Mouse (Mus musculus) 3T3-L1 (cell line): ENCODE measurements around the gene Pirt.

Experiments
- DNase-seq: peaks from one replicate; pipeline ENCODE4 v3.0.0-alpha.2; 2015; ENCODE audit warnings: low read depth, low spot score

The Pirt gene

GRCm38 (mm10) chr11:66911811-66912210, at the start of gene Pirt:
TSS of gene Pirt (plus strand) at chr11:66911981.
- DNase-seq = no peak

- DNase-seq = peak; percentile 58
These were observed 40.1 kb upstream of the Pirt start for GRCm38 (mm10) chr11:66871701-66872100.

GRCm38 (mm10) chr11:66872773-66873470, 38.9 kb upstream of the Pirt start:
- no peak for DNase-seq

- no peak for DNase-seq
These were observed 30.5 kb upstream of the Pirt start for GRCm38 (mm10) chr11:66881291-66881690.

- no peak for DNase-seq
These were observed 29.3 kb upstream of the Pirt start for GRCm38 (mm10) chr11:66882224-66883040.

- DNase-seq = no peak
These were observed 19.2 kb upstream of the Pirt start for GRCm38 (mm10) chr11:66892536-66892935.

- no peak for DNase-seq
These were observed 13.0 kb upstream of the Pirt start for GRCm38 (mm10) chr11:66898747-66899146.

GRCm38 (mm10) chr11:66899426-66899825, 12.4 kb upstream of the Pirt start:
- peak; percentile 42 for DNase-seq

- DNase-seq = no peak
These were observed 9.0 kb upstream of the Pirt start for GRCm38 (mm10) chr11:66902801-66903200.

- peak; percentile 79 for DNase-seq
These were observed 6.0 kb upstream of the Pirt start for GRCm38 (mm10) chr11:66905617-66906384.

GRCm38 (mm10) chr11:66912531-66913458, 1.0 kb downstream of the Pirt start:
- DNase-seq = no peak

- DNase-seq = peak; percentile 23
These were observed 2.5 kb downstream of the Pirt start for GRCm38 (mm10) chr11:66914249-66914648.

- no peak for DNase-seq
These were observed 8.2 kb downstream of the Pirt start for GRCm38 (mm10) chr11:66920012-66920411.

- DNase-seq = no peak
These were observed 12.5 kb downstream of the Pirt start for GRCm38 (mm10) chr11:66924095-66924823.

GRCm38 (mm10) chr11:66928311-66928710, 16.5 kb downstream of the Pirt start:
- DNase-seq = no peak

GRCm38 (mm10) chr11:66932827-66933599, 21.2 kb downstream of the Pirt start:
- DNase-seq = no peak

- DNase-seq = no peak
These were observed 22.8 kb downstream of the Pirt start for GRCm38 (mm10) chr11:66934428-66935173.

GRCm38 (mm10) chr11:66942011-66942410, 30.2 kb downstream of the Pirt start:
- no peak for DNase-seq

- no peak for DNase-seq
These were observed 33.5 kb downstream of the Pirt start for GRCm38 (mm10) chr11:66945224-66945767.
